Mouse (Mus musculus) bone marrow, adult 2 months (tissue): ENCODE results near the gene Cd209e. TPM values are rescaled to one million over a fixed set of nuclear protein-coding genes. Genes with fewer than 3 reads are reported as not detected.
"Not testable (repeated sequence)": the region's sequence is repeated elsewhere in the genome, so short reads cannot be mapped to it uniquely, and the experiment has no call there.

Experiments used
- H3K27ac ChIP-seq: fragments of 200-500 bp; 2 replicates; pipeline ENCODE4 v1.5.1; 2012; ENCODE audit warnings: low read depth, mild to moderate bottlenecking, control low read depth, inconsistent platforms, low read length; ENCODE audit not compliant: control insufficient read depth, poor library complexity, insufficient read depth
- H3K4me1 ChIP-seq: fragments of 200-500 bp; 2 replicates; pipeline ENCODE4 v1.6.1; 2011; ENCODE audit warnings: low read length; ENCODE audit not compliant: control insufficient read depth, insufficient read depth
- H3K4me3 ChIP-seq: fragments of 200-500 bp; replicated peaks from 2 replicates; pipeline ENCODE3; 2011; ENCODE audit warnings: mild to moderate bottlenecking, low read depth, low read length, control low read depth; ENCODE audit not compliant: control insufficient read depth
- CTCF ChIP-seq: fragments of 200-500 bp; IDR thresholded peaks from 2 replicates; pipeline ENCODE4 v1.5.1; 2011; ENCODE audit warnings: low read length, control low read depth; ENCODE audit not compliant: control insufficient read depth, insufficient read depth
- POLR2A ChIP-seq: fragments of 200-500 bp; IDR thresholded peaks from 2 replicates; pipeline ENCODE4 v1.6.1; 2011; ENCODE audit warnings: low read depth, mild to moderate bottlenecking, control low read depth, low read length, borderline replicate concordance; ENCODE audit not compliant: control insufficient read depth
- WGBS: fragments of 180-500 bp; shearing (Covaris S2); methylation state at CpG from one replicate; pipeline ENCODE4 v1.1.7; 2018; 5-methylcytosine and 5-hydroxymethylcytosine counted together
- polyA plus RNA-seq: library from polyadenylated mRNA; stranded (reverse); fragments of >200 nt; gene quantifications from 2 replicates; pipeline ENCODE4 v1.2.4, GENCODE M21; 2011; ENCODE audit warnings: low replicate concordance; ENCODE audit not compliant: missing spikeins, insufficient read depth, insufficient read length

Cd209e gene
- polyA plus RNA-seq: not detected in 2 replicates

- 61% methylated on average over 2 of the region's 2 CpGs for WGBS
- Histone ChIP-seq H3K27ac (no peak within 1 kb of the TSS), H3K4me3 (no peak within 1 kb of the TSS), H3K4me1 (no peaks in the 10 kb centered on the region)
- no peak for TF ChIP-seq CTCF
- no peak for TF ChIP-seq POLR2A
Observed at GRCm38 (mm10) chr8:3854209-3854608, at the start of gene Cd209e. Cd209e (minus strand) TSS chr8:3854309.

DNA sequence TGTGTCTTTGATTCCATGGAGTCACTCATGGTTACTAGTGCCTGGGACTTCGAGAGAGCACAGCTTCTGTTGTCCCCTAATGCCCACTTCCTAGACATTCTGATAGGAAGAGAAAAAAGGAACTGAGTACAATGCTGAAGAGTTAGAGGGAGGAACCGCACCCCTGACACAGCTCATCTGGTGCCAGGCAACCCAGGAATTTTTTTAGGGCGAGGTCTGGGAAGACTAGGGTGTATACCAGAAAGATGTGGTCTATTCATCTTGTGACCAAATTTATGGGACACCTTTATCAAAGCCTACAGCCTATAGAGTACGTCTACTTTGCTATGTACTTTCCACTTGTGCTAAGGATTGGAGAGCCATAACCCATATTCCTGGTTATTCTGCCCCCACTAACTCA, 24.3 kb upstream of the Cd209e start, which contains the start of gene Cd209d:
TSS of gene Cd209d (minus strand) at position 101 of the 400 bp plus-strand sequence.
- H3K4me1 ChIP-seq: no peaks in the 10 kb centered on the region
- TF ChIP-seq CTCF: no peak
- TF ChIP-seq POLR2A: no peak
- H3K27ac ChIP-seq: no peak within 1 kb of the TSS
- 52% methylated on average over 4 of the region's 4 CpGs for WGBS
- H3K4me3 ChIP-seq: no peak within 1 kb of the TSS

GRCm38 (mm10) chr8:3876121-3876520, 22.0 kb upstream of the Cd209e start:
- H3K4me1 ChIP-seq: no peaks in the 10 kb centered on the region
- no peak overlapping the region for H3K27ac ChIP-seq
- H3K4me3 ChIP-seq: no peak overlapping the region
- TF ChIP-seq POLR2A (no peak), CTCF (no peak)
- 64% methylated on average over 2 of the region's 2 CpGs for WGBS

DNA sequence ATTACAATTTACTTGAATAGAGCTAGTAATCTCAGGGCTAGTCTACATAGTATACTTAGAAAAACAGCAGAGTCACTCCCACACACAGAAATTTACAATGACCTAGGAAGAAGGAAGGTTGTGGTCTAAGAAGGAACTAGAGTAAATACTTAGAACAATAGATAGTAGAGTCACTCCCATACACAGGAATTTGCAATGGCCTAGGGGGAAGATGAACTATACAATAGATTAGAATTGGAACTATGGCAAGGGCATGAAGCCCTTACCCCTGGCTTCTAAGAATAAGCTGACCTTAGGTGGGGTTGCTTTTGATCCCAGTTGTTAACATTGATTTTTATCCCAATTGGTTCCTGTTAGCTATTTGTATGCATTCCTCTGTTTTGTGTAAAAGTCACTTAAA, 8.6 kb upstream of the Cd209e start:
- H3K4me3 ChIP-seq, H3K27ac ChIP-seq, H3K4me1 ChIP-seq: not testable (repeated sequence)

GRCm38 (mm10) chr8:3803091-3803490, 51.0 kb downstream of the Cd209e start:
- no peaks in the 10 kb centered on the region for H3K4me1 ChIP-seq
- no peak overlapping the region for H3K27ac ChIP-seq
- 84% methylated on average over 14 of the region's 14 CpGs for WGBS
- TF ChIP-seq CTCF (no peak), POLR2A (no peak)
- no peak overlapping the region for H3K4me3 ChIP-seq

Other genes starting within 250 kb of the Cd209e start
- 22.4 and 40.3 TPM in 2 replicates for gene Xab2, start 233.0 kb downstream of the Cd209e start, polyA plus RNA-seq
- gene Pet100, start 232.8 kb downstream of the Cd209e start, polyA plus RNA-seq: 162 and 227 TPM in 2 replicates
- gene Pcp2, start 228.8 kb downstream of the Cd209e start, polyA plus RNA-seq: not detected in 2 replicates
- 229 and 373 TPM in 2 replicates for gene Stxbp2, start 223.4 kb downstream of the Cd209e start, polyA plus RNA-seq
- gene Retn, start 198.5 kb downstream of the Cd209e start, polyA plus RNA-seq: 3.0 TPM in 1 of 2 replicates, not detected in the other
- 38.3 and 142 TPM in 2 replicates for gene Mcemp1, start 188.6 kb downstream of the Cd209e start, polyA plus RNA-seq
- gene Fcor, start 181.9 kb downstream of the Cd209e start, polyA plus RNA-seq: 10.9 TPM in 1 of 2 replicates, not detected in the other
- 7.7 and 10.0 TPM in 2 replicates for gene Trappc5, start 178.0 kb downstream of the Cd209e start, polyA plus RNA-seq
- gene Fcer2a, start 160.1 kb downstream of the Cd209e start, polyA plus RNA-seq: 16.8 and 37.3 TPM in 2 replicates
- gene Clec4g, start 133.7 kb downstream of the Cd209e start, polyA plus RNA-seq: not detected in 2 replicates
- 1.3 and 3.4 TPM in 2 replicates for gene Cd209a, start 105.3 kb downstream of the Cd209e start, polyA plus RNA-seq
- 2.2 and 3.1 TPM in 2 replicates for gene Cd209d, start 24.2 kb upstream of the Cd209e start, polyA plus RNA-seq
- gene Cd209b, start 72.5 kb upstream of the Cd209e start, polyA plus RNA-seq: not detected in 2 replicates
- gene Cd209c, start 100.4 kb upstream of the Cd209e start, polyA plus RNA-seq: 2.3 TPM in 1 of 2 replicates, not detected in the other